Mouse (Mus musculus): Measurements from ENCODE around the gene Btc.

The Btc gene

GRCm38 (mm10) chr5:91402339-91403211 lies at the start of gene Btc:
TSS of gene Btc (minus strand) at chr5:91402994.
- peak; percentile 69 for DNase-seq (ENCODE audit: low read depth, low spot score)

- DNase-seq (ENCODE audit: low read depth, low spot score) = no peak
These were observed 42.3 kb upstream of the Btc start for GRCm38 (mm10) chr5:91444981-91445517.

- no peak for DNase-seq (ENCODE audit: low read depth, low spot score)
These were observed 33.8 kb upstream of the Btc start for GRCm38 (mm10) chr5:91436563-91436962.

GRCm38 (mm10) chr5:91434723-91435658 lies 32.2 kb upstream of the Btc start:
- DNase-seq (ENCODE audit: low read depth, low spot score) = peak; percentile 9

- DNase-seq (ENCODE audit: low read depth, low spot score) = no peak
These were observed 25.8 kb upstream of the Btc start for GRCm38 (mm10) chr5:91428547-91428946.

- no peak for DNase-seq (ENCODE audit: low read depth, low spot score)
These were observed 11.0 kb upstream of the Btc start for GRCm38 (mm10) chr5:91413814-91414213.

- no peak for DNase-seq (ENCODE audit: low read depth, low spot score)
These were observed 1.5 kb upstream of the Btc start for GRCm38 (mm10) chr5:91404263-91404662.

- DNase-seq (ENCODE audit: low read depth, low spot score) = no peak
These were observed 487 bp upstream of the Btc start for GRCm38 (mm10) chr5:91403281-91403680.

GRCm38 (mm10) chr5:91400493-91401096 lies 2.2 kb downstream of the Btc start:
- DNase-seq (ENCODE audit: low read depth, low spot score) = no peak

GRCm38 (mm10) chr5:91375467-91375866 lies 27.3 kb downstream of the Btc start:
- DNase-seq (ENCODE audit: low read depth, low spot score) = peak; percentile 10

GRCm38 (mm10) chr5:91368061-91368565 lies 34.7 kb downstream of the Btc start:
- DNase-seq (ENCODE audit: low read depth, low spot score) = no peak

- DNase-seq (ENCODE audit: low read depth, low spot score) = peak; percentile 3
These were observed 35.9 kb downstream of the Btc start for GRCm38 (mm10) chr5:91366925-91367324.

- no peak for DNase-seq (ENCODE audit: low read depth, low spot score)
These were observed 39.4 kb downstream of the Btc start for GRCm38 (mm10) chr5:91363274-91363991.

- DNase-seq (ENCODE audit: low read depth, low spot score) = no peak
These were observed 50.1 kb downstream of the Btc start for GRCm38 (mm10) chr5:91352645-91353044.

GRCm38 (mm10) chr5:91345681-91346080 lies 57.1 kb downstream of the Btc start:
- no peak for DNase-seq (ENCODE audit: low read depth, low spot score)

- DNase-seq (ENCODE audit: low read depth, low spot score) = no peak
These were observed 57.7 kb downstream of the Btc start for GRCm38 (mm10) chr5:91345064-91345463.

GRCm38 (mm10) chr5:91341981-91342760 lies 60.6 kb downstream of the Btc start:
- no peak for DNase-seq (ENCODE audit: low read depth, low spot score)

GRCm38 (mm10) chr5:91334227-91334626 lies 68.6 kb downstream of the Btc start:
- DNase-seq (ENCODE audit: low read depth, low spot score) = no peak

- DNase-seq (ENCODE audit: low read depth, low spot score) = no peak
These were observed 70.5 kb downstream of the Btc start for GRCm38 (mm10) chr5:91332079-91332865.
